Mouse (Mus musculus): ENCODE results near the gene Hspg2. TPM values are rescaled to one million over a fixed set of nuclear protein-coding genes. Genes with fewer than 3 reads are reported as not detected.

Hspg2 gene
- total RNA-seq, 2 experiments from 2014 or later: 4.3 to 5.0 TPM

DNA sequence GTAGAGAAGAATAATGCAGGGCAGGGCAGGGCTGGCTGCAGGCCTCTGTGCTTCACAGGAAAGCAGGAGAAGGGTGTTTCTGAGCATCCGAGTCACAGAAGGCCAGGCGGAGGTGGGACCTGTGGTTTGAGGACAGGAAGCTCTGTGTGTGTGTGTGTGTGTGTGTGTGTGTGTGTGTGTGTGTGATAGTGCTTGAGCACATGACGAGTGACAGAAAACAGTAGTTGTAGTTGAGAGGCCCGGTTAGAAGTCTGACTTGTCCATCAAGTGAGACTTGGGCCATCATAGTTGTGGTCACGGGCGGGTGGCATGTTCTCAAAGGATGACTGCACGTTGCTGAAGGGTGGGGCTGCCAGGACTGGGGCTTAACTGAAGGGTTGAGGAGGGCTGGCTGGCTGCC, 141.1 kb downstream of the Hspg2 start:
- DNase-seq (ENCODE audit: low spot score in 2 of 2): no peak

DNA sequence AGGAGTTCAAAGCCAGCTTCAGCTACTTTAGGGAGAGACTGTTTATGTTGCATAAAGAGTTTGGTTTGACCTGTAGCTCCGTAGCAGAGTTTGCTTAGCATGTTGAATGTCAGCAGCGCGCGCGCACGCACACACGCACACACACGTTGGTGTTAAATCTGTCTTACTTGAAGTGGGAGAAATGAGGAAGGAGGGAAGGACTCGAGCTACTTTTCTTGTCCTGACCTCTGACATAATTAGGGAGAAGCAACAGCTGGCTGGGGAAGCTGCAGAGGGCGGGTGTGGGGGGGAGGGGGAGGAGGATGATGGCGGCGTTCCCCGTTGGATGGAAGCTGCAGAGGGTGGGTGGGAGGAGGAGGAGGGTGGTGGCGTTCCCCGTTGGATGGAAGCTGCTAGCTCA, 141.7 kb downstream of the Hspg2 start:
- DNase-seq (ENCODE audit: low spot score in 2 of 2): no peak

Small RNAs within 50 kb of the gene (microRNA-seq; reads per million reads assigned to microRNA genes)
- 0.42 to 0.50 reads per million in 2 experiments for gene Mir7018

Other genes with a start within 250 kb of the Hspg2 start
- gene Wnt4, start 191.3 kb upstream of the Hspg2 start, total RNA-seq (2021): 10 to 100 TPM; 11.0 to 12.6 TPM
- 100 to 1,000 TPM; 307 to 330 TPM for gene Cdc42, start 111.0 kb upstream of the Hspg2 start, total RNA-seq (2021)
- not detected for gene Cela3a, start 59.0 kb upstream of the Hspg2 start, total RNA-seq (2021)
- not detected for gene Cela3b, start 38.2 kb upstream of the Hspg2 start, total RNA-seq (2021)
- gene 1700013G24Rik, start 15.5 kb upstream of the Hspg2 start, total RNA-seq (2021): not detected
- gene Ldlrad2, start 105.8 kb downstream of the Hspg2 start, total RNA-seq (2021): not detected
- 100 to 1,000 TPM; 111 to 127 TPM for gene Usp48, start 125.0 kb downstream of the Hspg2 start, total RNA-seq (2021)
- gene Rap1gap, start 196.0 kb downstream of the Hspg2 start, total RNA-seq (2021): 100 to 1,000 TPM; 289 to 307 TPM